Comparison of ENCODE assay signal across 17 mouse cellular contexts in the genomic region with DNA sequence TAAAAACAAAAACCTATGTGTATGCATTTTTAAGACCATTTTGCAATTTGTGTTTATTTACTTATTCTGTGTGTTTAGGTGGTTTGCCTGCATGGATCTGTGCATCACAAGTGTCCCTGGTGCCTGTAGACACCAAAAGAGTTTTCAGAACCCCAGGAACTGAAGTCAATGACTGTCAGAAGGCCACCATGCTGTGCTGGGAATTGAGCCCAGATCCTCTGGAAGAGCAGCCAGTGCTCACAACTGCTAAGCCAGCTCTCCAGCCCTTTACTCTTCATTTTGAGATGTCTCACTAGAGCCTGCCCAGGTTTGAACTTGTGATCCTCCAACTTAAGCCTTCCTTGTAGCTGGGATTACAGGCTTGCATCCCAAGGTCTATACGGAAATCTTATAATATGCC.
"Had no signal": no experiment of that assay in that cellular context is flagged by ENCODE, and none has a peak within 500 bp of the region (broad histone marks: within the 10 kb centered on the region; RNA-seq: fewer than 3 reads in every experiment).

No protein-coding gene starts in this region.

- H3K9me3 ChIP-seq: liver, embryonic 13.5 days; midbrain, embryonic 12.5 days; neural tube, embryonic 12.5 days; neural tube, embryonic 15.5 days had no signal

- H3K4me1 ChIP-seq: neural tube, embryonic 15.5 days had no signal

- H3K4me3 ChIP-seq: liver, embryonic 13.5 days; midbrain, embryonic 12.5 days; neural tube, embryonic 12.5 days; neural tube, embryonic 15.5 days had no signal

- H3K27ac ChIP-seq: liver, embryonic 13.5 days; midbrain, embryonic 12.5 days; neural tube, embryonic 12.5 days; neural tube, embryonic 15.5 days; stomach, postnatal 0 days had no signal

- H3K27me3 ChIP-seq: liver, embryonic 13.5 days; midbrain, embryonic 12.5 days; neural tube, embryonic 12.5 days; neural tube, embryonic 15.5 days had no signal

- H3K9ac ChIP-seq: liver, embryonic 13.5 days; midbrain, embryonic 12.5 days; neural tube, embryonic 12.5 days; neural tube, embryonic 15.5 days had no signal

- H3K4me2 ChIP-seq: liver, embryonic 13.5 days; midbrain, embryonic 12.5 days; neural tube, embryonic 12.5 days; neural tube, embryonic 15.5 days had no signal

- H3K36me3 ChIP-seq: liver, embryonic 13.5 days; midbrain, embryonic 12.5 days; neural tube, embryonic 12.5 days; neural tube, embryonic 15.5 days had no signal

- DNase-seq: kidney, adult 9 months; kidney, postnatal 14 days; kidney, postnatal 4 days; liver, embryonic 13.5 days; lung, adult 2 months; lung, postnatal 14 days; lung, postnatal 4 days; right cerebral cortex, adult 18-20 months; right cerebral cortex, postnatal 14 days; right cerebral cortex, postnatal 4 days; thymus, adult 2 months; thymus, postnatal 14 days; thymus, postnatal 4 days had no signal
